Mouse (Mus musculus): Measurements from ENCODE around the gene Actr1b. TPM values are rescaled to one million over a fixed set of nuclear protein-coding genes. Genes with fewer than 3 reads are reported as not detected.
A peak's percentile ranks its signal among the peaks of the same experiment; 100 is the strongest.
"Not testable (repeated sequence)": the region's sequence is repeated elsewhere in the genome, so short reads cannot be mapped to it uniquely, and the experiment has no call there.

Actr1b gene
- polyA plus RNA-seq, 1 experiment, result 83.3 TPM

DNA sequence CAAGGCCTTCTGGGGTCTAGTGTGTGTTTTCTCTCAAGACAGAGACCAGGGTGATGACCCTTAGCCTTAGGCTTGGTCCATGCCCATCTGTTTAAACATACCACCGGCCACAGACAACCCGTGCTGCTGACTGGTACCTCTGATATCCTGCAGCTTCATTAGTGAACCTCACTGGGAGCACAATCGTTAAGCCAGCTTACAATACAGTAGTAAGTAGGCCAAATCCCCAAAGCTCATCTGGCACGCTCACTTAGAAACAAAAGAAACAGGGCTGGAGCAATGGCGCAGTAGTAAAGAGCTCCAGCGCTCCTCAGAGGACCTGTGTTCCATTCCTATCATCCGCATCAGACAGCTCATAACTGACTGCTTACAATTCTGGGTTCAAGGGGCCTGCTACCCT is 33.3 kb downstream of the Actr1b start:
- H3K27ac ChIP-seq (ENCODE audit: insufficient read depth, low read length), result no peak overlapping the region
- TF ChIP-seq CTCF (IDR thresholded peaks at IDR 0.05; ENCODE audit: low read depth, low read length) (no peak), POLR2A (IDR thresholded peaks at IDR 0.05; ENCODE audit: insufficient read depth, low read length) (no peak), EP300 (IDR thresholded peaks at IDR 0.05; ENCODE audit: insufficient read depth, low read depth, low read length) (no peak)
- H3K36me3 ChIP-seq (ENCODE audit: control insufficient read depth, insufficient read depth, low read length, poor library complexity, severe bottlenecking), result no peaks in the 10 kb centered on the region
- no peaks in the 10 kb centered on the region for H3K9me3 ChIP-seq (replicated peaks; ENCODE audit: control insufficient read depth, insufficient read depth, low read length, poor library complexity, severe bottlenecking)
- no peak overlapping the region for H3K4me3 ChIP-seq (ENCODE audit: low read depth, low read length)
- H3K4me1 ChIP-seq (ENCODE audit: control insufficient read depth, insufficient read depth, low read length), result peaks cover 2% of the 10 kb centered on the region
- H3K9ac ChIP-seq (ENCODE audit: low read depth, poor library complexity, severe bottlenecking), result no peak overlapping the region
- H3K27me3 ChIP-seq (ENCODE audit: control insufficient read depth, insufficient read depth, low read length, poor library complexity, severe bottlenecking), result no peaks in the 10 kb centered on the region

DNA sequence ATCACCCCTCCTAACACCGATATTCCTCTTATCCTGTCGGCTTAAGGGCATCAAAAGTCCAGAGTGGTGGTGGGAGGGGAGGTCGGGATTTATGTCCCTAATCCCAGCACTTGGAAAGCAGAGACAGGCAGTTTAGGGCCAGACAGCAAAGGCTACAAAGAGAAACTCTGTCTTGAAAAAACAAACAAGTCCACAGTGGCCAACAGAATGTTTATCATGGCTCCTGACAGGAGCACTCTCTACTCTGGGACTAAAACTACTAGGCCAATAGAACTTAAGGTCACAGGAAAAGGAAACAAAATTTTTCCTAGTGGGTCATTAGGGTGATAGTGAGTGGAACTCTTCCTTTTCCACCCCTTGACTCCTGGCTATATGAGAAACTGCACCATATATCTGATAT is 39.3 kb downstream of the Actr1b start:
- H3K4me3 ChIP-seq (ENCODE audit: low read depth, low read length), result no peak overlapping the region
- no peaks in the 10 kb centered on the region for H3K36me3 ChIP-seq (ENCODE audit: control insufficient read depth, insufficient read depth, low read length, poor library complexity, severe bottlenecking)
- no peak overlapping the region for H3K27ac ChIP-seq (ENCODE audit: insufficient read depth, low read length)
- TF ChIP-seq POLR2A (IDR thresholded peaks at IDR 0.05; ENCODE audit: insufficient read depth, low read length) (no peak), CTCF (IDR thresholded peaks at IDR 0.05; ENCODE audit: low read depth, low read length) (no peak), EP300 (IDR thresholded peaks at IDR 0.05; ENCODE audit: insufficient read depth, low read depth, low read length) (no peak)
- H3K9me3 ChIP-seq (replicated peaks; ENCODE audit: control insufficient read depth, insufficient read depth, low read length, poor library complexity, severe bottlenecking), result no peaks in the 10 kb centered on the region
- H3K27me3 ChIP-seq (ENCODE audit: control insufficient read depth, insufficient read depth, low read length, poor library complexity, severe bottlenecking), result no peaks in the 10 kb centered on the region
- no peaks in the 10 kb centered on the region for H3K4me1 ChIP-seq (ENCODE audit: control insufficient read depth, insufficient read depth, low read length)
- H3K9ac ChIP-seq (ENCODE audit: low read depth, poor library complexity, severe bottlenecking), result no peak overlapping the region

DNA sequence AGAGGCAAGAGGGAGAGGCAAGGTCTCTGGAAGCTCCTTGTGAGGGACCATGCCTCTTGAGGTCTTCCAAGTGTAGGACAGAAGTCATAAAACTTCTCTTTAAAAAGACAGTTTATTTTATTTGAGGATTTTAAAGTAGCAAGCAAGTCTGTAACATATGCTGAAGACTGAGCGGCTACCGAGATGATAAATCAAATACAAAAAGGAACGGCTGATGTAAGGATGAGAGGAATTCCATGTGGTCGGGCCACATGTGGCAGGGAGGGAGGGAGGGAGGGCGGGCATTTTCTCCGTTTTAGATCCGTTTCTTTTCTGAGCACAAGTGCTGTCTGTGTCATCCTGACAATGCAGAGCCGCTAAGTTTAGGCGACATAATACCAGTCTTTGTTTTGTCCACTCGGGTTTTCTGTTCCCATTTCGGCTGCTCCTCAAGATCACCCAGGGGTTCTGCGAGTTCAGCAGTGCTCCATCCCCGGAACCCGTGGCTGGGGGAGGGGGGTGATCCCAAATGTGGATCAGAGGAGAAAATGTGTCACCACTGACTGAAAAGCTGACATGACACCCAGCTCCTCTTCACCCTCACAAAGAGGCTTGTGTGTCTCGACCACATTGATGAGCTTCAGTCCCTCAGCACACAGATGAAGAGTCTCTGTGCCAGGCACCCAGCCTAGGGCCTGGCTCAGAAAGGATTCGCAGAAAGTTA is 41.4 kb downstream of the Actr1b start:
- Histone ChIP-seq H3K9ac (ENCODE audit: low read depth, poor library complexity, severe bottlenecking) (peak overlapping the region; percentile 18; the same call in 1 of the 2 replicates), H3K9me3 (replicated peaks; ENCODE audit: control insufficient read depth, insufficient read depth, low read length, poor library complexity, severe bottlenecking) (no peaks in the 10 kb centered on the region), H3K4me3 (ENCODE audit: low read depth, low read length) (no peak overlapping the region), H3K27ac (ENCODE audit: insufficient read depth, low read length) (no peak overlapping the region), H3K36me3 (ENCODE audit: control insufficient read depth, insufficient read depth, low read length, poor library complexity, severe bottlenecking) (no peaks in the 10 kb centered on the region), H3K27me3 (ENCODE audit: control insufficient read depth, insufficient read depth, low read length, poor library complexity, severe bottlenecking) (no peaks in the 10 kb centered on the region), H3K4me1 (ENCODE audit: control insufficient read depth, insufficient read depth, low read length) (no peaks in the 10 kb centered on the region)
- no peak for TF ChIP-seq EP300 (IDR thresholded peaks at IDR 0.05; ENCODE audit: insufficient read depth, low read depth, low read length)

DNA sequence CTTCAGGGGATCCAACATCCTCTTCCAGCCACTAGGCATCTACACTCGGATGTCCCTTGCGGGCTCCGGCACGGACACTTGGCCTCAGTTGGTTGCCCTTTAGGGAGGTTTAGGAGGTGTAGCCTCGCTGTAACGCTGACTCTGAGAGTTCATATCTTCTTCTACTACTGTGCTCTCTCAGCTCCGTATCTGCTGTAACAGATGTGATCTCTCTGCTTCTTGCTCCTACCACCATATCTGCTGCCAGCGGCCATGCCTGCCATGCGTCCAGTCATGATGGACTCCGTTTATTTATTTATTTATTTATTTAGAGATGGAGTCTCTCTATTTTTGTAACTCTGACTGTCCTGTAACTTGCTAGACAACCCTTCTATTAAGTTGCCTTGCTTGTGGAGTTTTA is 43.0 kb downstream of the Actr1b start:
- Histone ChIP-seq H3K27me3 (ENCODE audit: control insufficient read depth, insufficient read depth, low read length, poor library complexity, severe bottlenecking) (no peaks in the 10 kb centered on the region), H3K9ac (ENCODE audit: low read depth, poor library complexity, severe bottlenecking) (no peak overlapping the region), H3K4me3 (ENCODE audit: low read depth, low read length) (no peak overlapping the region), H3K4me1 (ENCODE audit: control insufficient read depth, insufficient read depth, low read length) (no peaks in the 10 kb centered on the region), H3K9me3 (replicated peaks; ENCODE audit: control insufficient read depth, insufficient read depth, low read length, poor library complexity, severe bottlenecking) (no peaks in the 10 kb centered on the region), H3K36me3 (ENCODE audit: control insufficient read depth, insufficient read depth, low read length, poor library complexity, severe bottlenecking) (no peaks in the 10 kb centered on the region), H3K27ac (ENCODE audit: insufficient read depth, low read length) (no peak overlapping the region)
- TF ChIP-seq POLR2A (IDR thresholded peaks at IDR 0.05; ENCODE audit: insufficient read depth, low read length), result no peak
- TF ChIP-seq EP300 (IDR thresholded peaks at IDR 0.05; ENCODE audit: insufficient read depth, low read depth, low read length), result no peak
- TF ChIP-seq CTCF (IDR thresholded peaks at IDR 0.05; ENCODE audit: low read depth, low read length), result no peak

DNA sequence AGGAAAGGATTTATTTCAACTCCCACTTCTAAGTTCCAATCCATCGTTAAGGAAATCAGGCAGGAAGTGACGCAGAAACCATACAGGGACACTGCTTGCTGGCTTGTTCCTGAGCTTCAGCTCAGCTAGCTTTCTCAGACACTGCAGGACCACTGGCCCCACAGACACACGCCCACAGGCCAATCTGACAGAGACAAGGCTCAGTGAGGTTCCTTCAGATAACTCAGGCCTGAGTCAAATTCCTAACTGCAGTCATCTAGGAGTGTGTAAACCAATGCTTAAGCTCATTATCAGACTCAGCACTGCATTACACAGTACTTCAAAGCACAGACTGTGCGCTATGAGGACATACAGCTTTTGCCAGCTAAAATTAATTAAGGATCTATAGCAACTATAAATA is 44.0 kb downstream of the Actr1b start:
- no peaks in the 10 kb centered on the region for H3K4me1 ChIP-seq (ENCODE audit: control insufficient read depth, insufficient read depth, low read length)
- H3K9ac ChIP-seq (ENCODE audit: low read depth, poor library complexity, severe bottlenecking), result no peak overlapping the region
- no peaks in the 10 kb centered on the region for H3K27me3 ChIP-seq (ENCODE audit: control insufficient read depth, insufficient read depth, low read length, poor library complexity, severe bottlenecking)
- no peaks in the 10 kb centered on the region for H3K36me3 ChIP-seq (ENCODE audit: control insufficient read depth, insufficient read depth, low read length, poor library complexity, severe bottlenecking)
- H3K9me3 ChIP-seq (replicated peaks; ENCODE audit: control insufficient read depth, insufficient read depth, low read length, poor library complexity, severe bottlenecking), result no peaks in the 10 kb centered on the region
- no peak overlapping the region for H3K27ac ChIP-seq (ENCODE audit: insufficient read depth, low read length)
- no peak overlapping the region for H3K4me3 ChIP-seq (ENCODE audit: low read depth, low read length)
- TF ChIP-seq EP300 (IDR thresholded peaks at IDR 0.05; ENCODE audit: insufficient read depth, low read depth, low read length) (no peak), POLR2A (IDR thresholded peaks at IDR 0.05; ENCODE audit: insufficient read depth, low read length) (no peak), CTCF (IDR thresholded peaks at IDR 0.05; ENCODE audit: low read depth, low read length) (no peak)

DNA sequence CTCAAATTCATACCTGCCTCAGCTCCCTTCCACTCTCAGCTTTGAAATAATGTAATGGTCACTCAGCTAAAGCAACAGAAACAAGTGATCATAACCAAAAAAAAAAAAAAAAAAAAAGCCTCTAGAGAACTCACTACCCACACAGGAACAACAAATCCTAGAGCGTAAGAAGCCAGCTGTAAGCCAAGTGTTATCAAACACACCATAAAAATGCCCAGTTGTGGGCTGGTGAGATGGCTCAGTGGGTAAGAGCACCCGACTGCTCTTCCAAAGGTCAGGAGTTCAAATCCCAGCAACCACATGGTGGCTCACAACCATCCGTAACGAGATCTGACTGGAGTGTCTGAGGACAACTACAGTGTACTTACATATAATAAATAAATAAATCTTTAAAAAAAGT is 46.2 kb downstream of the Actr1b start:
- H3K36me3 ChIP-seq (ENCODE audit: control insufficient read depth, insufficient read depth, low read length, poor library complexity, severe bottlenecking); H3K27me3 ChIP-seq (ENCODE audit: control insufficient read depth, insufficient read depth, low read length, poor library complexity, severe bottlenecking); H3K9me3 ChIP-seq (replicated peaks; ENCODE audit: control insufficient read depth, insufficient read depth, low read length, poor library complexity, severe bottlenecking); H3K4me3 ChIP-seq (ENCODE audit: low read depth, low read length); H3K27ac ChIP-seq (ENCODE audit: insufficient read depth, low read length); H3K4me1 ChIP-seq (ENCODE audit: control insufficient read depth, insufficient read depth, low read length); H3K9ac ChIP-seq (ENCODE audit: low read depth, poor library complexity, severe bottlenecking): not testable (repeated sequence)

All from ES-Bruce4 (cell line).